Mouse (Mus musculus): ENCODE data around the gene Cpne7. TPM values are rescaled to one million over a fixed set of nuclear protein-coding genes. Genes with fewer than 3 reads are reported as not detected.

Gene Cpne7
- total and polyA plus RNA-seq, 3 experiments: not detected

GRCm38 (mm10) chr8:123131041-123131440 lies 13.9 kb downstream of the Cpne7 start (continued):
- TF ChIP-seq SMC3 (IDR thresholded peaks at IDR 0.05; ENCODE audit: low read depth, low read length) (no peak), E2F4 (IDR thresholded peaks at IDR 0.05; ENCODE audit: insufficient replicate concordance, low read depth, low read length) (no peak), POLR2A (IDR thresholded peaks at IDR 0.05; ENCODE audit: low read depth, low read length) (no peak)

DNA sequence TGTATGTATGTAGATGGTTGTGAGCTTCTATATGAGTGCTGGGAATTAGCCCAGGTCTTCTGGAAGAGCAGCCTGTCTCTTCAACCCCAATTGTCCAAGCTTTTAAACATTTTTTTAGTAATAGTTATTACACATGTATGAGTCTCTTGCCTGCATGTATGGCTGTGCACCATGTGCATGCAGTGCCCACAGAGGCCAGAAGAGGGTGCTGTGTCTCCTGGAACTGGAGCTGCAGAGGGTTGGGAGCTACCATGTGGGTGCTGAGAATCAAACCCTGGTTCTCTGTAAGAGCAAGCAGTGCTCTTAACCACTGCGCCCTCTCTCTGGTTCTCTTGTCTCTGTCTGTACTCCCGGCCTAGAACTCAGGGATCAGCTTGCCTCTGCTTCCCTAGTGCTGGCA lies 15.8 kb downstream of the Cpne7 start:
- in situ Hi-C loops (cut with MboI; ENCODE audit: low pct_ligation_motif_present, low pct_unique_long_range_greater_than_20kb, low sequenced_read_pairs): no loop called here
- no peak for DNase-seq (ENCODE audit: extremely low read depth)
- Histone ChIP-seq H3K4me2 (ENCODE audit: insufficient read depth, low read depth, poor library complexity, severe bottlenecking) (no peak overlapping the region), H3K36me3 (replicated peaks in 1 of 2; ENCODE audit: control insufficient read depth in 1 of 2, insufficient read depth in 1 of 2, low read length in 1 of 2) (no peaks in the 10 kb centered on the region), H3K4me1 (ENCODE audit: control insufficient read depth in 1 of 2, insufficient read depth in 2 of 2) (peaks cover 0 to 6% of the 10 kb centered on the region in 2 experiments; a peak in 2 of 4 replicates), H3K79me2 (replicated peaks; ENCODE audit: control insufficient read depth, extremely low read depth, insufficient read depth, poor library complexity, severe bottlenecking) (no peaks in the 10 kb centered on the region), H3K27ac (ENCODE audit: insufficient read depth, low read depth) (no peak overlapping the region), H3K9ac (ENCODE audit: insufficient read depth, low read depth) (no peak overlapping the region), H3K9me3 (replicated peaks; ENCODE audit: low read length) (peaks cover 10% of the 10 kb centered on the region), H3K27me3 (replicated peaks) (peaks cover 70% of the 10 kb centered on the region), H3K4me3 (replicated peaks in 1 of 3; ENCODE audit: low read depth in 2 of 3, low read length in 2 of 3, poor library complexity in 1 of 3) (no peak overlapping the region)
- TF ChIP-seq CHD2 (IDR thresholded peaks at IDR 0.05; ENCODE audit: low read length) (no peak), CTCF (conservative IDR thresholded peaks at IDR 0.05 in 1 of 2, IDR thresholded peaks at IDR 0.05 in 1 of 2; ENCODE audit: low read depth in 2 of 2, low read length in 2 of 2) (peak in 1 of 2 experiments; percentile 20; a peak in 1 of 4 replicates), JUND (conservative IDR thresholded peaks at IDR 0.05; ENCODE audit: low read depth, low read length) (no peak)
- dilution Hi-C loops (cut with MboI; ENCODE audit: extremely low pct_ligation_motif_present, extremely low pct_unique_long_range_greater_than_20kb, low sequenced_read_pairs): no loop called here

- DNase-seq (ENCODE audit: extremely low read depth): no peak
- no peaks in the 10 kb centered on the region for H3K79me2 ChIP-seq (replicated peaks; ENCODE audit: control insufficient read depth, extremely low read depth, insufficient read depth, poor library complexity, severe bottlenecking)
- no peaks in the 10 kb centered on the region for H3K36me3 ChIP-seq (replicated peaks in 1 of 2; ENCODE audit: control insufficient read depth in 1 of 2, insufficient read depth in 1 of 2, low read length in 1 of 2)
- H3K9me3 ChIP-seq (replicated peaks; ENCODE audit: low read length): peaks cover 10% of the 10 kb centered on the region
- in situ Hi-C loops (cut with MboI; ENCODE audit: low pct_ligation_motif_present, low pct_unique_long_range_greater_than_20kb, low sequenced_read_pairs) (no loop called here), dilution Hi-C loops (cut with MboI; ENCODE audit: extremely low pct_ligation_motif_present, extremely low pct_unique_long_range_greater_than_20kb, low sequenced_read_pairs) (no loop called here)
- H3K9ac ChIP-seq (ENCODE audit: insufficient read depth, low read depth): no peak overlapping the region
- H3K4me3 ChIP-seq (replicated peaks in 1 of 3; ENCODE audit: low read depth in 2 of 3, low read length in 2 of 3, poor library complexity in 1 of 3): no peak overlapping the region
- no peak for TF ChIP-seq USF1 (IDR thresholded peaks at IDR 0.05; ENCODE audit: low read depth, low read length)
- no peak for TF ChIP-seq JUN (IDR thresholded peaks at IDR 0.05; ENCODE audit: insufficient read depth, low read depth, low read length)
- TF ChIP-seq MAZ (IDR thresholded peaks at IDR 0.05; ENCODE audit: low read depth, low read length): no peak
- TF ChIP-seq MAX (IDR thresholded peaks at IDR 0.05; ENCODE audit: low read length): no peak
- no peak for TF ChIP-seq ELF1 (IDR thresholded peaks at IDR 0.05; ENCODE audit: low read depth, low read length)
- no peak for TF ChIP-seq USF2 (conservative IDR thresholded peaks at IDR 0.05; ENCODE audit: low read depth, low read length)
- TF ChIP-seq MXI1 (IDR thresholded peaks at IDR 0.05; ENCODE audit: low read depth, low read length): no peak
- TF ChIP-seq MEF2A (IDR thresholded peaks at IDR 0.05; ENCODE audit: borderline replicate concordance, low read depth, low read length): no peak
- TF ChIP-seq GABPA (IDR thresholded peaks at IDR 0.05; ENCODE audit: insufficient replicate concordance, low read depth, low read length): no peak
- TF ChIP-seq ZMIZ1 (IDR thresholded peaks at IDR 0.05; ENCODE audit: low read depth, low read length): no peak
- TF ChIP-seq TCF12 (IDR thresholded peaks at IDR 0.05; ENCODE audit: low read depth, low read length): no peak
- TF ChIP-seq E2F4 (IDR thresholded peaks at IDR 0.05; ENCODE audit: insufficient replicate concordance, low read depth, low read length): no peak
- TF ChIP-seq UBTF (IDR thresholded peaks at IDR 0.05; ENCODE audit: low read depth, low read length): no peak
- no peak for TF ChIP-seq NRF1 (IDR thresholded peaks at IDR 0.05; ENCODE audit: low read depth, low read length)
- TF ChIP-seq EP300 (IDR thresholded peaks at IDR 0.05; ENCODE audit: low read length): no peak
- TF ChIP-seq PAX5 (IDR thresholded peaks at IDR 0.05; ENCODE audit: low read length): no peak
- no peak for TF ChIP-seq BHLHE40 (IDR thresholded peaks at IDR 0.05; ENCODE audit: low read depth, low read length)
- TF ChIP-seq NELFE (IDR thresholded peaks at IDR 0.05; ENCODE audit: low read depth, low read length): no peak
- H3K27ac ChIP-seq (ENCODE audit: insufficient read depth, low read depth): no peak overlapping the region
- no peak overlapping the region for H3K4me2 ChIP-seq (ENCODE audit: insufficient read depth, low read depth, poor library complexity, severe bottlenecking)
- peaks cover 57% of the 10 kb centered on the region for H3K27me3 ChIP-seq (replicated peaks)
- H3K4me1 ChIP-seq (ENCODE audit: control insufficient read depth in 1 of 2, insufficient read depth in 2 of 2): peaks cover 0 to 6% of the 10 kb centered on the region in 2 experiments; a peak in 2 of 4 replicates
These were observed 17.1 kb downstream of the Cpne7 start for GRCm38 (mm10) chr8:123134149-123134713.

Measured in CH12.LX (cell line).